9 mouse cellular contexts compared by ENCODE assay signal in genomic region chr13:119640504-119640903, GRCm38 (mm10). TPM values are rescaled to one million over a fixed set of nuclear protein-coding genes. Genes with fewer than 3 reads are reported as not detected.
DNase-seq lines count a peak whose midpoint lies in the region; ATAC-seq and TF ChIP-seq lines count a peak whose summit lies in the region.
"Had no signal": no experiment of that assay in that cellular context is flagged by ENCODE, and none has a peak within 500 bp of the region (broad histone marks: within the 10 kb centered on the region; RNA-seq: fewer than 3 reads in every experiment).

No protein-coding gene starts in this region.

- no peaks in the 10 kb centered on the region for H3K27me3 ChIP-seq in limb, embryonic 14.5 days (ENCODE audit: control insufficient read depth, insufficient read depth, low read length)
- H3K27me3 ChIP-seq in limb, embryonic 10.5 days (ENCODE audit: low read depth, poor library complexity, severe bottlenecking), result no peaks in the 10 kb centered on the region
- H3K27me3 ChIP-seq: neural tube, embryonic 13.5 days had no signal

- DNase-seq in cerebellum, adult 18-20 months, result peak; percentile 14 to 34
- no peak for DNase-seq in cerebellum, adult 8-10 months
- DNase-seq in limb, embryonic 14.5 days (ENCODE audit: low spot score), result peak; percentile 69
- no peak for DNase-seq in limb, embryonic 10.5 days (ENCODE audit: low spot score)
- peak; percentile 51 for DNase-seq in ZHBTc4 (ENCODE audit: low read depth, low spot score)
- peak; percentile 47 for DNase-seq in retina, adult 2 months (ENCODE audit: low read depth, low spot score)
- DNase-seq in left cerebral cortex, adult 9 months (ENCODE audit: low spot score in 2 of 2), result no peak

- WGBS in limb, embryonic 14.5 days, result 31% methylated on average over 4 of the region's 4 CpGs
- 46% methylated on average over 4 of the region's 4 CpGs for WGBS in limb, embryonic 10.5 days

- H3K4me1 ChIP-seq in limb, embryonic 14.5 days (ENCODE audit: control insufficient read depth, insufficient read depth, low read length), result no peaks in the 10 kb centered on the region
- no peaks in the 10 kb centered on the region for H3K4me1 ChIP-seq in limb, embryonic 10.5 days
- H3K4me1 ChIP-seq: neural tube, embryonic 13.5 days had no signal

- no peak overlapping the region for H3K4me2 ChIP-seq in limb, embryonic 14.5 days (replicated peaks; ENCODE audit: low read depth, low read length, severe bottlenecking)
- H3K4me2 ChIP-seq: neural tube, embryonic 13.5 days had no signal

- H3K9ac ChIP-seq in limb, embryonic 14.5 days (ENCODE audit: low read depth, low read length, severe bottlenecking), result no peak overlapping the region
- H3K9ac ChIP-seq: neural tube, embryonic 13.5 days had no signal

- no peak overlapping the region for H3K4me3 ChIP-seq in limb, embryonic 14.5 days (replicated peaks; ENCODE audit: low read length)
- no peak overlapping the region for H3K4me3 ChIP-seq in limb, embryonic 10.5 days
- H3K4me3 ChIP-seq: neural tube, embryonic 13.5 days had no signal

- H3K27ac ChIP-seq in limb, embryonic 14.5 days (replicated peaks; ENCODE audit: low read depth, low read length), result no peak overlapping the region
- no peak overlapping the region for H3K27ac ChIP-seq in limb, embryonic 10.5 days
- H3K27ac ChIP-seq: neural tube, embryonic 13.5 days had no signal

- no peak for ATAC-seq in limb, embryonic 14.5 days (ENCODE audit: low FRiP score, low read depth)
- peak; percentile 74 for ATAC-seq in granulocyte monocyte progenitor cell, adult 5-6 weeks (replicated peaks; ENCODE audit: poor library complexity, severe bottlenecking)

- H3K36me3 ChIP-seq in limb, embryonic 14.5 days (ENCODE audit: control insufficient read depth, insufficient read depth, low read length), result no peaks in the 10 kb centered on the region
- H3K36me3 ChIP-seq in limb, embryonic 10.5 days, result no peaks in the 10 kb centered on the region
- H3K36me3 ChIP-seq: neural tube, embryonic 13.5 days had no signal

- no peak for TF ChIP-seq POLR2A in limb, embryonic 14.5 days (IDR thresholded peaks at IDR 0.05; ENCODE audit: borderline replicate concordance, extremely low read depth, insufficient read depth, insufficient read length)

- no peaks in the 10 kb centered on the region for H3K9me3 ChIP-seq in limb, embryonic 14.5 days (ENCODE audit: control insufficient read depth, low read length)
- no peaks in the 10 kb centered on the region for H3K9me3 ChIP-seq in limb, embryonic 10.5 days (replicated peaks)
- H3K9me3 ChIP-seq: neural tube, embryonic 13.5 days had no signal

RNA-seq across cellular contexts. Expression of gene Ccl28, which starts 16.9 kb away (rescaled TPM):
- polyA plus RNA-seq in limb, embryonic 14.5 days (2012; rRNA removed), result 0.18 and 0.23 TPM in 2 replicates
- 0.07 TPM in 1 of 2 replicates, not detected in the other for polyA plus RNA-seq in limb, embryonic 14.5 days (2014; fragmentation: Nextera tagmentation; extraction: Ambion mirVana)
- polyA plus RNA-seq in limb, embryonic 10.5 days (2016; fragmentation: Nextera tagmentation; extraction: Ambion mirVana), result 0.05 and 0.10 TPM in 2 replicates
- 0.94 TPM in 1 of 2 replicates, not detected in the other for total RNA-seq in granulocyte monocyte progenitor cell, adult 5-6 weeks (2014; fragmentation: Nextera tagmentation)
- 0.26 TPM in 1 of 2 replicates, not detected in the other for total RNA-seq in granulocyte monocyte progenitor cell, adult 5-6 weeks (2017)

RNA-seq across cellular contexts. Expression of gene Hmgcs1, which starts 49.7 kb away (rescaled TPM):
- polyA plus RNA-seq in limb, embryonic 14.5 days (2012; rRNA removed), result 84.0 and 93.0 TPM in 2 replicates
- 118 and 135 TPM in 2 replicates for polyA plus RNA-seq in limb, embryonic 14.5 days (2014; fragmentation: Nextera tagmentation; extraction: Ambion mirVana)
- 195 and 225 TPM in 2 replicates for polyA plus RNA-seq in limb, embryonic 10.5 days (2016; fragmentation: Nextera tagmentation; extraction: Ambion mirVana)
- 18.3 and 21.5 TPM in 2 replicates for total RNA-seq in granulocyte monocyte progenitor cell, adult 5-6 weeks (2014; fragmentation: Nextera tagmentation)
- total RNA-seq in granulocyte monocyte progenitor cell, adult 5-6 weeks (2017), result 32.9 and 35.5 TPM in 2 replicates

Comparison
In these comparisons a context has a peak if more than half of its experiments do, and no peak if none do; other contexts are left out.
1. DNase-seq: peak in cerebellum, adult 18-20 months (2 of 2), limb, embryonic 14.5 days (single experiment), ZHBTc4 (single experiment) and retina, adult 2 months (single experiment); none in cerebellum, adult 8-10 months (single experiment), limb, embryonic 10.5 days (single experiment) and left cerebral cortex, adult 9 months (0 of 2).